Mouse (Mus musculus) olfactory bulb, adult 2 months (tissue): ENCODE data around the gene Phf12.

Source experiments
- CTCF ChIP-seq: fragments of 200-500 bp; IDR thresholded peaks from 2 replicates; pipeline ENCODE4 v1.5.1; 2012; ENCODE audit warnings: low read depth, mild to moderate bottlenecking, low read length, moderate library complexity; ENCODE audit not compliant: insufficient read depth
- POLR2A ChIP-seq: fragments of 200-500 bp; IDR thresholded peaks from 2 replicates; pipeline ENCODE4 v1.6.1; 2012; ENCODE audit warnings: mild to moderate bottlenecking, low read depth, low read length, moderate library complexity; ENCODE audit not compliant: insufficient read depth

DNA sequence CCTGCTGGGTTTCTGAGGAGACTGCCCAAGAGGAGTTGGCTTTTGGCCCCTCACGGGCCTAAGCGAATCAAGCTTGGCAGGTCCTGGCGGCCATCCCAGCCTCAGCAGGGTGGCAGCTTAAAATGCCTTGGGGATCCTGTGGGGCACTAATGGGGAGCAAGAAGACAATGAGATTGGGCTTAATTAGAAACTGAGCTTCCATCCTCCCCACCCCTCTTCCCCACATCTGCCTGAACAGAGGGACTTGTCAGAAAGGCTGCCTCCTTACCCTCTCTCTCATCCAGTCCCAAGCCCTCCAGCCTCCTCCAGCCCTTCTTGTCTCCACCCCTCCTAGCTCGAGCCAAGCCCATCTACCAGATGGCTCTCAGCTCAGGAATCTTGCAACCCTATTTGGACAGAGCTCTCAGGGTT lies 48.4 kb upstream of the Phf12 start:
- TF ChIP-seq POLR2A: no peak
- TF ChIP-seq CTCF: no peak
